Mouse (Mus musculus) G1E (cell line): ENCODE data around the gene Dusp8.

Source experiments
- CTCF ChIP-seq: IDR thresholded peaks from 2 replicates; pipeline ENCODE4 v1.5.1; 2012; ENCODE audit warnings: low read depth, low read length, inconsistent platforms, mixed read lengths
- TAL1 ChIP-seq: conservative IDR thresholded peaks from 2 replicates; pipeline ENCODE4 v1.6.1; 2012; ENCODE audit warnings: low read depth, low read length, inconsistent platforms, mixed read lengths

GRCm38 (mm10) chr7:142082607-142083006 is 13.0 kb downstream of the Dusp8 start:
- TF ChIP-seq TAL1: no peak
- TF ChIP-seq CTCF: no peak
